Mouse (Mus musculus) midbrain, postnatal 0 days (tissue): ENCODE measurements around the gene Vps25. TPM values are rescaled to one million over a fixed set of nuclear protein-coding genes. Genes with fewer than 3 reads are reported as not detected.
A peak's percentile ranks its signal among the peaks of the same experiment; 100 is the strongest.

Experiments
- ATAC-seq: fragments of 200-750 bp; cut with Nextera tagmentation; 2 replicates; pipeline ENCODE4 v1.8.0; 2017; ENCODE audit warnings: moderate number of reproducible peaks, mild to moderate bottlenecking, moderate TSS enrichment, moderate library complexity; ENCODE audit not compliant: low FRiP score
- DNase-seq: peaks from one replicate; pipeline ENCODE4 v3.0.0-alpha.2; 2015; ENCODE audit warnings: low spot score
- H3K27ac ChIP-seq: fragments of 300-500 bp; sonication (generic); 2 replicates; pipeline ENCODE4 v1.5.1; 2014; ENCODE audit warnings: low read depth, mild to moderate bottlenecking, low read length, mixed read lengths
- H3K27me3 ChIP-seq: fragments of 300-500 bp; sonication (generic); 2 replicates; pipeline ENCODE4 v1.6.1; 2014; ENCODE audit warnings: low read length, control low read depth, mixed read lengths; ENCODE audit not compliant: insufficient read depth
- H3K36me3 ChIP-seq: fragments of 300-500 bp; sonication (generic); 2 replicates; pipeline ENCODE4 v1.6.1; 2014; ENCODE audit warnings: low read length, control low read depth, mixed read lengths; ENCODE audit not compliant: insufficient read depth
- H3K4me1 ChIP-seq: fragments of 300-500 bp; sonication (generic); 2 replicates; pipeline ENCODE4 v1.6.1; 2014; ENCODE audit warnings: mild to moderate bottlenecking, control low read depth, antibody characterized with exemption, low read length, mixed read lengths; ENCODE audit not compliant: insufficient read depth
- H3K4me2 ChIP-seq: fragments of 300-500 bp; sonication (generic); 2 replicates; pipeline ENCODE4 v1.6.1; 2014; ENCODE audit warnings: low read depth, mild to moderate bottlenecking, low read length, mixed read lengths; ENCODE audit not compliant: poor library complexity, severe bottlenecking
- H3K4me3 ChIP-seq: fragments of 300-500 bp; sonication (generic); 2 replicates; pipeline ENCODE4 v1.5.1; 2014; ENCODE audit warnings: low read depth, mild to moderate bottlenecking, low read length, moderate library complexity
- H3K9ac ChIP-seq: fragments of 300-500 bp; sonication (generic); replicated peaks from 2 replicates; pipeline ENCODE4 v1.6.1; 2014; ENCODE audit warnings: mild to moderate bottlenecking, low read length, moderate library complexity, mixed read lengths; ENCODE audit not compliant: poor library complexity, severe bottlenecking
- H3K9me3 ChIP-seq: fragments of 300-500 bp; sonication (generic); 2 replicates; pipeline ENCODE4 v1.6.1; 2016; ENCODE audit warnings: low read length, control low read depth
- CTCF ChIP-seq: IDR thresholded peaks from 2 replicates; pipeline ENCODE4 v1.5.1; 2016; ENCODE audit warnings: antibody characterized with exemption, mild to moderate bottlenecking
- WGBS: fragments of 180-500 bp; shearing (Covaris S2); extraction: QIAGEN DNeasy Blood & Tissue Kit; methylation state at CpG from one replicate; pipeline ENCODE4 v1.1.7; 2014; 5-methylcytosine and 5-hydroxymethylcytosine counted together
- polyA plus RNA-seq: library from polyadenylated mRNA; unstranded; fragments of >200 nt; fragmentation: Nextera tagmentation; extraction: Ambion mirVana; gene quantifications from 2 replicates; pipeline ENCODE4 v1.2.1, GENCODE M21; 2015
- total RNA-seq: library from RNA; depleted of rRNA; stranded (reverse); fragments of >200 nt; gene quantifications from 2 replicates; pipeline ENCODE4 v1.2.3, GENCODE M21; 2014

Vps25 gene
- total and polyA plus RNA-seq, 2 experiments from 2014 or later, result 82.3 to 130 TPM

- no peaks in the 10 kb centered on the region for H3K4me1 ChIP-seq
- peak overlapping the region; percentile 72 for H3K9ac ChIP-seq
- H3K4me2 ChIP-seq, result peak overlapping the region; percentile 83
- H3K4me3 ChIP-seq, result peak overlapping the region; percentile 54
- no peak; the same call in 1 of the 2 replicates for TF ChIP-seq CTCF
- H3K27me3 ChIP-seq, result 0 out of 2 replicates have a peak, but pooled peaks cover 6% of the 10 kb centered on the region
- DNase-seq (peak; percentile 12), ATAC-seq (0 out of 2 replicates have a peak, but pooled peaks have one; percentile 31)
- H3K9me3 ChIP-seq, result no peaks in the 10 kb centered on the region
- WGBS, result 3% methylated on average over 7 of the region's 7 CpGs
- H3K27ac ChIP-seq, result no peak overlapping the region
- no peaks in the 10 kb centered on the region for H3K36me3 ChIP-seq
Measured at GRCm38 (mm10) chr11:101246702-101247012, 6.8 kb upstream of the Vps25 start.

- Histone ChIP-seq H3K27ac (no peak overlapping the region), H3K4me1 (no peaks in the 10 kb centered on the region), H3K4me2 (peak overlapping the region; percentile 83), H3K4me3 (peak overlapping the region; percentile 54), H3K36me3 (no peaks in the 10 kb centered on the region), H3K27me3 (0 out of 2 replicates have a peak, but pooled peaks cover 6% of the 10 kb centered on the region), H3K9ac (no peak overlapping the region), H3K9me3 (no peaks in the 10 kb centered on the region)
- ATAC-seq, result no peak
- TF ChIP-seq CTCF, result no peak
- no peak for DNase-seq
- WGBS, result 87% methylated on average over 6 of the region's 6 CpGs
Measured at GRCm38 (mm10) chr11:101247521-101248030, 5.9 kb upstream of the Vps25 start.

GRCm38 (mm10) chr11:101248258-101248994 lies 5.1 kb upstream of the Vps25 start:
- Histone ChIP-seq H3K36me3 (no peaks in the 10 kb centered on the region), H3K9ac (no peak overlapping the region), H3K9me3 (no peaks in the 10 kb centered on the region), H3K4me1 (no peaks in the 10 kb centered on the region), H3K27me3 (0 out of 2 replicates have a peak, but pooled peaks cover 6% of the 10 kb centered on the region), H3K4me2 (no peak overlapping the region), H3K4me3 (no peak overlapping the region), H3K27ac (no peak overlapping the region)
- 42% methylated on average over 14 of the region's 14 CpGs for WGBS
- no peak for ATAC-seq
- peak; percentile 72 for TF ChIP-seq CTCF
- DNase-seq, result peak; percentile 79

- Histone ChIP-seq H3K36me3 (no peaks in the 10 kb centered on the region), H3K4me2 (no peak overlapping the region), H3K9ac (no peak overlapping the region), H3K4me3 (no peak overlapping the region), H3K4me1 (no peaks in the 10 kb centered on the region), H3K27me3 (no peaks in the 10 kb centered on the region), H3K9me3 (no peaks in the 10 kb centered on the region), H3K27ac (no peak overlapping the region)
- no peak for TF ChIP-seq CTCF
- ATAC-seq (no peak), DNase-seq (no peak)
- WGBS, result 83% methylated on average over 2 of the region's 2 CpGs
Measured at GRCm38 (mm10) chr11:101251031-101251430, 2.5 kb upstream of the Vps25 start.

GRCm38 (mm10) chr11:101252941-101253340 lies 566 bp upstream of the Vps25 start:
- no peaks in the 10 kb centered on the region for H3K9me3 ChIP-seq
- H3K27me3 ChIP-seq, result no peaks in the 10 kb centered on the region
- peak overlapping the region; percentile 88 for H3K4me3 ChIP-seq
- H3K4me1 ChIP-seq, result no peaks in the 10 kb centered on the region
- no peak for TF ChIP-seq CTCF
- no peak overlapping the region for H3K27ac ChIP-seq
- WGBS, result 10% methylated on average over 7 of the region's 7 CpGs
- ATAC-seq (no peak), DNase-seq (no peak)
- H3K4me2 ChIP-seq, result peak overlapping the region; percentile 94
- H3K9ac ChIP-seq, result peak overlapping the region; percentile 92; the same call in 1 of the 2 replicates
- H3K36me3 ChIP-seq, result 0 out of 2 replicates have a peak, but pooled peaks cover 3% of the 10 kb centered on the region
